Mouse (Mus musculus) urinary bladder, adult 2 months (tissue): ENCODE measurements around the gene AU040320. TPM values are rescaled to one million over a fixed set of nuclear protein-coding genes. Genes with fewer than 3 reads are reported as not detected.

ENCODE experiments used
- DNase-seq: peaks from one replicate; pipeline ENCODE4 v3.0.0; 2022; ENCODE audit warnings: low spot score
- polyA plus RNA-seq: library from polyadenylated mRNA; depleted of rRNA; stranded (reverse); fragments of >200 nt; gene quantifications from 2 replicates; pipeline ENCODE4 v1.2.3, GENCODE M21; 2012

Gene AU040320
- polyA plus RNA-seq, 1 experiment, result 20.6 TPM

DNA sequence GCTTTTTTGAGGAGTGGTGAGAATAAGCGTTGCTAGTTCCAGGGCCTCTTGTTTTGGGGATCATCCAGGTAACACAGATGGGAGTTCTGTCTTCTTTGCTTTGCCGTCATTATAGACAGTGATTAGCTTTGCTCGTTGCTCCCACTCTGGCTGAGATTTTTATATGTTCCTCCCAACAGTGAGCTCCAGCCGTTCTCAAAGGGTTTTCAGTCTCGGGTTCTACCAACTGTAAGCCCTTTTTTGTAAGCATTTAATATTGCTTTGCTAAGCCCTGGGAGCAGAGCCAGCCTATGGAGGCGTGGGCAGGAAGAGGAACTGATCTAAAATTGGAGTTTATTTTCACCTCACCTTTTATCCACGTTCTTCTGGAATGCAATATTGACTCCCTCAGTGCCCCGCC, 29.7 kb downstream of the AU040320 start:
- no peak for DNase-seq

GRCm38 (mm10) chr4:126792341-126793102, 39.2 kb downstream of the AU040320 start:
- no peak for DNase-seq

GRCm38 (mm10) chr4:126802174-126802573, 48.8 kb downstream of the AU040320 start:
- DNase-seq, result no peak

- no peak for DNase-seq
Observed at GRCm38 (mm10) chr4:126803268-126803873, 50.0 kb downstream of the AU040320 start.

GRCm38 (mm10) chr4:126805741-126806140, 52.4 kb downstream of the AU040320 start:
- DNase-seq, result no peak

DNA sequence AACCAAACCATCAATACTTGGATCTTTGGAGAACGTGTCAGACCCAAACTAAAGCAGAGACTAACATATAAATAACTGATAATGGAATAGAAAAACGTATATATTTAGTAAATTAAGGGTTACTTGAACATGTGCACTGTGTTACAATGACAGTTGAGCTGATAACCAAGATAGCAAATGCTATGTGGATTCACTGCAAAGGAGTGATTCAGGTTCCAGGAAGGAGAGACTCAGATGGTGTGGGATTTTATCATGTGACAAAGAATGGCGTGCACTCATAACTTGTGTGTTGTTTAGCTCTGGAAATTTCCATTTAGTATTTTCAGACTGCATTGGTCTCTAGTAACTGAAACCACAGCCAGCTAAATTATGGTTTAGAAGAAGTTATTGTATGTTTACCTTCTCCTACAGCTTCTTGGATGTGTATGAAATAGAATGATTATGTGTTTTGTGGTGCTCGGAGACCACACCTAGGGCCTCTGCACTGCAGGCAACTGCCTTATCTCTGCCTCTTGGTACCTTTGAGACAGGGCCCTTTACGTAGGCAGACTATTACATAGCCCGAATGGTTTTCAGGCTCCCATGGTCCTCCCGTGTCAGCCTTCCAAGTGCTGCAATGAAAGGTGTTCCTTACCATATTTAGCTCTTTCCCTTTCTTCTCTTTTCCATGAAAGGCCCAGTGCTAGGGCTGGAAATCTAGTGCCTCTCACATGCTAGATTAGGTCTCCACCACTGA, 53.5 kb downstream of the AU040320 start:
- no peak for DNase-seq

DNA sequence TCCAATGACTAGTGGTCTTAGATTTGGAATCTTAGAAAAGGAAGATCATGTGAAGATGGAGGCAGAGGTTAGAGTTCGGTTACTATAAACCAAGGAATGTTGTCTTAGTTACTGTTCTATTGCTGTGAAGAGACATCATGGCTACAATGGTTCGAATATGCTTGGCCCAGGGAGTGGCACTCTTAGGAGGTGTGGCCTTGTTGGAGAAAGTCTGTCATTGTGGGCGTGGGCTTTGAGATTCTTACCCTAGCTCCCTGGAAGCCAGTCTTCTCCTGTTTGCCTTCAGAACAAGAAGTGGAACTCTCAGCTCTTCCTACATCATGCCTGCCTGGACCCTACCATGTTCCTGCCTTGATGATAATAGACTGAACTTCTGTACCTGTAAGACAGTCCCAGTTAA, 57.2 kb downstream of the AU040320 start:
- DNase-seq, result no peak

GRCm38 (mm10) chr4:126813212-126813611, 59.9 kb downstream of the AU040320 start:
- DNase-seq, result no peak

DNA sequence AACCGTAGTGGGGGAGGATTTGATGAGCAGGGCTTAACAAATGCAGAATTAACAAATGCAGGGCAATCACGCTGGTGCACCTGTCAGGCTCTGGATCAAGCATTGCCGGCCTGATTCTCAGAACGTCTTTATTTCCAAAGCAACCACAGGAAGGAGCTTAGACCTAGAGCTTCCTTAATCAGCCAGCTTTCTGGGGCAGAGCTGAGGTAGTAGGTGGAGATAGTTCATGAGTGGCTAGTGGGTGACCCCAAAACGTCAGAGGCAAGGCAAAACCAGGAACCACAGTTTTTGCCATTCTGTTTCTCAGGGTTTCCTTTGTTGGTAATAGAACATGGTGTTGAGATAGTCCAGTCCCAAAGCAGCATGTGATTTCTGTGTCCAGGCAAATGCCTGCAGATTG, 61.5 kb downstream of the AU040320 start:
- DNase-seq, result no peak

DNA sequence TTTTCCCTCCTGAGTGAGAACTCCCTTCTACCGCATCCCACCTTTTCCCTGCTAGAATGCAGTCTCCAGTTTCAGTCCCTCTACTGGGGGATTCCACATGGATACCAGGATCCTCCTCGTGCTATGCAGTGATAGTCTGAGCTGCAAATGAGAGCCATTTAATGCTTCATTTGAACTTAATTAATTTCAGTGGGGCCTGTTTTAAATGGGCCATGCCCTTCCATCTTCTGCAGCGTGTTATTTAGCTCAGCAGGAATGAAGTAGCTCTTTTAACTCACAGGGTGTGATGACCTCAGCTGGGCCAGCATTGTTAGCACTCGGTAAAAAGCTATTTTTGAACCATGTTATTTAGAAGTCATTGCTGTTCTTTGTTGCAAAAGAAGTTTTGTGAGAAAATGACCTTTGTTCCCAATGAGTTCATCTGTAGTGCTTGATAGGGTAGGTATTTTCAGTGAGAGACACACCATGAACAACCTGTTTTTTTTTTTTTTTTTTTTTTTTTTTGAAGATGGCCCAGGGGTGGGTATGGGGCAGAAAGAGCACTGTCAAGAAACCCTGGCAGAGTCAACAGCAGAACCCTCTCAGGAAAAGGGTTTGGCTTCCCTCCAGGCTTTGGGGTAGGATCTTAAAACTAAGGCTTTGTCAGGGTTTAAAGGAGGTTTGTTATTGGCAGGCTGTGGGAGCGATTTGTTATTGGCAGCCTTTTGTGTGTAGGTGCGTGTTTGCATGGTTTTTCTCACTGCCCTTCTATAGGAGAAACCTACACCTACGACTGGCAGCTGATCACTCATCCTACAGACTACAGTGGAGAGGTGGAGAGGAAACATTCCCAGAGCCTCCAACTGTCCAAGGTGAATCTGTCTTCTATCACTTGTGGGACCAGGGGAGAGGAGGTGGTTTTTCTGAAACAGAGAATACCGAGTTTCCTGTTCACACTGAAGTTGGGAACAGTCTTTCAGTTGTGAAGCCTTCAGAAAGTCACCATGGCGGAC, 69.8 kb downstream of the AU040320 start:
- no peak for DNase-seq

DNA sequence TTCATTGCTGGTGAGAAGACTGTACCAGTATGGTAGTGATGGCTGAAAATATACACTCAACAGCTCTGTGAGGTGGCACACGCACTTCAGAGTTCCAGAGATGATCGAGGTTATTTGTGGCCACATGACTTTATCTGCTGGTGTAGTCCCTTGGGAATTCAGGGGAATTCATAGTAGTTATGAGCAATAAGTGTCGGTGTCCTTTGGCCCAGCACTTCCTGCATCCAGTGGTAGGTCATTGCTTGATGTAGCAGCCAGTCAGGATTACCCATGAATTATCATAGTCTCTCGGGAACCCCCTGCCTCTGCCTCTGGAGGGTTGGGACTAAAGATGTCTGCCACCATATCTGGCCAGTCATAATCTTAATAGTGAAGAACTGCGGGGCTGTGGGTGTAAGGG, 70.6 kb downstream of the AU040320 start:
- no peak for DNase-seq

DNA sequence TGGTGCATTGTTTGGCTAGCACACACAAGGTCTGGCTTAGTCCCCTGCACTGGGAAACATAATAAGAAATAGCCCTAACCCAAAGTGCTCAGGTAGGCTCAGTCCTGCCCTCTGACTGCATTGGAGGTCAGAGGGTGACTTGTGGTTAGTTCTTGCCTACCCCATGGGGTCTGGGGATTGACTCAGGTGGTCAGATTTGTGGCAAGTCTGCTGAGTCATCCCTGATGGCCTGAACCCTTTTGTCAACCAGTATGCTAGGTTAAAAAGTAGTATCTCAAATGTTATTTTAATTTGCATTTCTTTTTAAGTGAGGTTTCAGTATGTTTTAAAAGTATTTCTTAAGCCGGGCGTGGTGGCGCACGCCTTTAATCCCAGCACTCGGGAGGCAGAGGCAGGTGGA, 77.8 kb downstream of the AU040320 start:
- no peak for DNase-seq

DNA sequence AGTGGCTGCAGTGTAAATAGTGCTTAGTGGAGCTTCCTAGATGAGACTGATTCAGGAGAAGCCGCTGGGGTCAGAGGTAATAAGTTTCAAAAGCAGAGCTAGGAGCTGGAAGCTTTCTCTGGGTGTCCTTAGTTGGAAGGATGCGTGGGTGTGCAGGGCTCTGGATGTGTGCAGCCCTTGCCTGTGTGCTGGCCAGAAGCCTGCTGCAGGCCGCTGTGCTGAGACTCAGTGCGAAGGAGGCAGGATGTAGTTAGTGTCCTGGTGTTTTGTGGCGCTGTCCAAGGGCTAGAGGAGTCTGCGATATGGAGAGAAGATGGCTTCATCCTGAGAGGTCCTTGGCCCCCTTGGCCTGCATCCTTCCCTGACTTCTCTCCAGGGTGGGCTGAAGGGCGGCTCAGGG, 85.5 kb downstream of the AU040320 start:
- DNase-seq, result no peak

GRCm38 (mm10) chr4:126839873-126840272, 86.5 kb downstream of the AU040320 start:
- DNase-seq, result peak; percentile 59

DNA sequence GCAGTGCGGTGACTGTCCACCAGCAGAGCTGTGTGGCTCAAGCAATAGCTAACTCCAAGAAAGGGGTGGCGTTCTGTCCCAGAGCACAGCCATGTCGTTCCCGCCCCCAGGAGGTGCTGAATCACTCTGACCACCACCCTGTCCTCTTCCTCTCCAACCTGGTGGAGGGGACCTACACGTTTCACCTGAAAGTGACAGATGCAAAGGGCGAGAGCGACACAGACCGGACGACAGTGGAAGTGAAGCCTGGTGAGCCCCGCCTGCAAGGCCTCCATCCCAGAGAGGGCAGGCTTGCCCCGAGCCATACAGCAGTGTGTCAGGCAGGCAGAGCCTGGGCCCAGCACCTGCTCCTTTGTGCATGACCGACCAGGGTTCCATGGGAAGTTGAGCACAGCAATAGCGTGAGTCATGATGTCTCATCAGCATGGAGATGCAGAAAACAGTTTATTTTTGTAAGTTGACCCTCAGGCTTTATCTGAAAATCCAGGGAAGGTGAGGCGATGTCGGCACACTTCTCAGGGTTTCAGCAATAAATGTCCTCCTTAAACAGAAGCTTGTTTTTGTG, 87.7 kb downstream of the AU040320 start:
- DNase-seq, result no peak

DNA sequence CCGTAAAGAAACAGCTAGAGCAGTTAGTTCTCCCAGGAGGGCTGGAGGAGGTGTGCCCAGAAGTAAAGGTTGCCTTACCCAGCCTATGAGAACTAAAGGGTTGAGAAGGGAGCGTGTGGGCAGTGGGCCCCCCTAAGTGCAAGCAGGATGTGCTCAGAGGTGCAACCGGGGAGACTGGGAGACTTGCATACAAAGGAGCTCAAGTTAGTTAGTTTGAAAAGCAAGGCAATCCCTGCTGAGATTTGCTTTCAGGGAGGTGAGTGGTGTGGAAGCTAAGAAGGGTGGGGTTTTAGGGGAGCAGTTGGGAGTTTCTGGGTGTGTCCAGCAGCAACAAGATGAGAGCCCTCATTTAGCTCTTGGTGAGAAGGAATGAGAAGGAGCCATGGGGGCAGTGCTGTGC, 89.6 kb downstream of the AU040320 start:
- no peak for DNase-seq

GRCm38 (mm10) chr4:126845664-126846063, 92.3 kb downstream of the AU040320 start:
- no peak for DNase-seq

DNA sequence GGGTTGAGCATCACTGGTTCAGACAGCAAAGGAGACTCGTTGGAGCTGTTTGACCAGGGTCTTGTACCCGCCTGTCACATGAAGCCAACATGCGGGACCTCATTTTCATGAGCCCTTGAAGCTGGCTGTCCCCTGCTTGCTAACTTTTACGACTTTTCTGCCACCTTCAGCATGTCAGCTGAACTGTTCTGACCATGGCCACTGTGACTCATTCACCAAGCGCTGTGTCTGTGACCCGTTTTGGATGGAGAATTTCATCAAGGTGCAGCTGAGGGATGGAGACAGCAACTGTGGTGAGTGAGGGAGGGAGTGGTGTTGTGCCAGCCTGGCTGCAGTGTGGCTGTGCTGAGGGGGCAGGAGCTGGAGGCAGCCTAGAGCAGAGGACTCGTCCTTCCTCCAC, 93.6 kb downstream of the AU040320 start:
- no peak for DNase-seq

DNA sequence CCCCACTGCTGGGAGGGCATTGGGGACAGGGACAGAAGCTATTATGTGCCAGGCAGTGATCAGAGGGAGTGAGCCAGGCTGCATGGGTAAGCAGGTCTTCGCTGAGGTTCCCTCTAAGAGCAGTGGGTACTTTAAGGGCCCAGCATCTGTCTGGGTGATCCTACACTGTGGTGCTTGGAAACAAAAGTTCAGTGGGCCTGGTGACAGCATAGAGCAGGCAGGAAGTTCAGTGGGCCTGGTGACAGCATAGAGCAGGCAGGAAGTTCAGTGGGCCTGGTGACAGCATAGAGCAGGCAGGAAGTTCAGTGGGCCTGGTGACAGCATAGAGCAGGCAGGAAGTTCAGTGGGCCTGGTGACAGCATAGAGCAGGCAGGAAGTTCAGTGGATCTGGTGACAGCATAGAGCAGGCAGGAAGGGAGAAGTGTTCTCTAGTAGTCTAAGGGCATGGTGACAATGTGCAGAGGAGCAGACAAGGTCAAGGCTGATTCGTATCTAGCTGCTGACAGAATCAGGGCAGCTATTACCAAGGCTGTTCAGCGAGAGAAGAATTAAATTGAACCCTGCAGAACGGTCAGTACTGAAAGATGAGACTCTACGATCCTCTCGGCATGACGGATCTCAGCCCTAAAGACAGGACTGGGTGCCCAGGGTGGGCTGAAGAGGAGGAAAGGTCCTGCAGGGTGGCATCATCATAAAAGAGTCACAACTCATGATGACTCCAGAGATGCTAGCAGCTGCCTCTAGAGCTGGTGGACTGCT, 96.9 kb downstream of the AU040320 start:
- no peak for DNase-seq

DNA sequence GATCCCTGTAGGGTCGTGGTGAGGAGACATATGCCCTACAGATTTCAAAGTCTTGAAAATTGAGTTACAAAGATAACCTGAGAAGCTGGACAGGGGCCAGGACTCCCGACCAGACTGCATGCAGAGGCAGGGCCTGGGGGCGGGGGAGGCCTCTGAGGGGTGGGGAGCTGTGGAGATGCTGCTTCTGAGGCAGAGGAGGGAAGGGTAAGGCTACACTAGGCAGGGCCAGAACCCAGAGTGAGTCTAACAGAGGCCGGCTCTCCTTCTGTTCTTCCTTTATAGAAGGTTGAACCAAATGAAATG, 97.4 kb downstream of the AU040320 start:
- no peak for DNase-seq

GRCm38 (mm10) chr4:126852971-126853370, 99.6 kb downstream of the AU040320 start:
- DNase-seq, result no peak
